Mouse (Mus musculus) monocyte, adult 5-6 weeks (primary cell): ENCODE measurements around the gene Zfp865. TPM values are rescaled to one million over a fixed set of nuclear protein-coding genes. Genes with fewer than 3 reads are reported as not detected.
A peak's percentile ranks its signal among the peaks of the same experiment; 100 is the strongest.
"Not testable (repeated sequence)": the region's sequence is repeated elsewhere in the genome, so short reads cannot be mapped to it uniquely, and the experiment has no call there.

Source experiments
- ATAC-seq: fragments of 153-309, 156-312 bp; replicated peaks from 2 replicates; pipeline ENCODE4 v1.8.0; 2017; ENCODE audit warnings: mild to moderate bottlenecking; ENCODE audit not compliant: low TSS enrichment, insufficient number of reproducible peaks, severe bottlenecking, poor library complexity, low FRiP score
- total RNA-seq: library from RNA; stranded (forward); fragments of 200-1000, 200-491, 200-594 nt; gene quantifications from 3 replicates; pipeline ENCODE4 v1.2.3, GENCODE M21; 2017

Zfp865 gene
- total RNA-seq, result 20.1 to 30.4 TPM (median 22.9 TPM) in 3 replicates

DNA sequence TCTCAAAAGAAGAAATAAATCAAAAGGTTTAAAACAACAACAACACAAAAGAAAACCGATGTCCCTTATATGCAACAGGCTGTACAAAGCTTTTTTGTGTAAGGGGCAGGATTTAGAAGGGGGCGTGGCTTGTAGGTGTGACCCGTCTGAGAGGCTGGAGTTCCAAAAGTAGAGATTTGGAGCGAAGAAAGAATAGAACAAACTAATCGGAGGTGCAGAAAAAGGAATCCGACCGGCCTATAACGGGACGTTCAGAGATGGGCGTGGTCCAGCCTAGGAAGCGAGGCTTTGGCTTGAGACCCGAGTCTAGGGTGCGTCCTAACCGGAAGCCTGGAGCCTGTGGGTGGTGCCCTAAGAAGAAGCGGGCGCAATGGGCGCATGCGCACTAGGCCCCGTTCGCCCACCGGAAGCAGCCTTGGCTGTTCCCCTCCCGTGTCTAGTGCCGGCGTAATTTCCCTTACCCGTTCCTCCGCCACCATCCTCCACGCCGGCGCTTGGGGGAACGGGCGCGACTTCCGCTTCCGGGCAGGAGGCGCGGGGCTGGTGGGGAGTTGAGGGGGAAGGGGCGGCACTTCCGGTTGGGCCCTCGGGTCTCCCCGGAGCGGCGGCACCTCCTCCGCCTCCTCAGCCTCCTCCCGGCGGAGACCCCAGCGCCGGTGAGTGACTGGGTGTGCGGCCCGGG lies at the start of gene Zfp865, which contains the start of gene Ccdc106:
Zfp865 (plus strand) TSS at position 377 of the 682 bp plus-strand sequence.
Ccdc106 (plus strand) TSS at position 554 of the 682 bp plus-strand sequence.
- ATAC-seq, result peak; percentile 88

DNA sequence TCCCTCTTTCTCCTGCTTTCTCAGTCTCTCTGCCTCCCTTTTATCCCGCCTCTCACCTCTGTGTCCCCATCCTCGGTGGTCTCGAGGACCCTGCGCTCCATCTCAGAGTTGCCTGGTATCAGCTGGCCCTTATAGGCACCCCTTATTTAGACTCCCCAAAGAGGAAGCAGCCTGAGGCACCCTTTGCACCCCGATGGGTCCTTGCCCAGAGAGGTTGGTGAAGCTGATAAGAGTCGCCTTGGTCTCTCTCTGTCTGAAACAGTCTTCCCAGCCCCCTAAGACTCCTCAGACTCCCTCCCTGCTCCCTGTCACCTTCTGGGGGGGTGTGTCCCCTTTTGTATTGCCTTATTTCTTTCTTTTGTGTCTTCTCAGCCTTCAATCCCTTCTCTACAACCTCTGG lies 49.1 kb upstream of the Zfp865 start, which contains the start of gene Sbk3:
Sbk3 (minus strand) TSS at position 101 of the 400 bp plus-strand sequence.
- ATAC-seq, result no peak

DNA sequence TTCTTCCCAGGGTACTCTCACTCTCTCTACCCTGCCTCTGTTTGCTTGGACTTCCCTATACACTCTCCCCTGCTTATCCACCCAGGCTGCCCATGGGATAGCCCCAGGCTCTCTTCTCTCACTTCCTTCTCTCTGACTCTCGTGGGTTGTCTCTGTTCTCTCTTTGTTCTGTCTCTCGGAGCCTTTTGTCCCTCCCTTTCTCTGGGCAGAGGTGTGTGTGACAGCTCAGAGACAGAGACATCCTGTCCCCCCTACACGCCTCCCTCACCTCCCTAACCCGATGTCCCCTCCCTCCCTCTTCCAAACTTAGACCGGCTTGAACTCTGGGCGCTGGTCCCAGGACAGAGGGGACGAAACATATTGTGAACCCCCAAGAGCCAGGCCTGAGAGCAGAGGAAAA lies 48.5 kb upstream of the Zfp865 start:
- no peak for ATAC-seq

DNA sequence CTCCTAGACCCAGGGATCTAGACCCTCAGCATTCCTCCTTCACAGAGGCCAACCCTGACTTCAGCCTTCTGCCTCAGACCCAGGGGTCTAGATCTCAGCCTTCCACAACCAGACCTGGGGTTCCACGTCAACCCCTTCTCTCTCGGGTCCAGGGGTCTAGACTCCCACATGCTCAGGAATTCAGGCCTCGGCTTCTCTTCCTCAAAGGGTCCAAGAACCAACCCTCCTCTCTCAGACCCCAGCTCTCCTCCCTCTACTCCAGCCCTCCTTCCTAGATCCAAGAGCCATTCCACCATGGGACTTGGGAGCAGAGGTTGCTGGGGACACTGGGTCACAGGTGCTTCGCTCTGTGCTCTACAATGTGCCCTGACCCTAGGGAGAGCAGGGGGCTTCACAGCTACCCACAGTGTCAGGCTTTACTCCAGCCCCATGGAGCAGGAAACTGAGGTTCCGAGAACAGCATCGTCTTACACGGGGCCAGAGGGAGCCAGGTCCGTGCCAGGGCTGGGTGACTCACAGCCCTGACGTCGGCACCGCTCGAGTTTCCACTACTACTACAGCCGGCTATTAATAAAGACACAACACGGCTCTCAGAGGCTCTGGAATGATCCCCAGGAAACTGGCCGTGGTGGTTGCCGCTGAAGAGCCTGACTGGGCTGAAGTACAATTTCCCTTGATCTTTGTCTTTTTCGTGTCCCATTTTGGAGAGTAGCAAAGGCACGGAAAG lies 47.7 kb upstream of the Zfp865 start:
- no peak for ATAC-seq

DNA sequence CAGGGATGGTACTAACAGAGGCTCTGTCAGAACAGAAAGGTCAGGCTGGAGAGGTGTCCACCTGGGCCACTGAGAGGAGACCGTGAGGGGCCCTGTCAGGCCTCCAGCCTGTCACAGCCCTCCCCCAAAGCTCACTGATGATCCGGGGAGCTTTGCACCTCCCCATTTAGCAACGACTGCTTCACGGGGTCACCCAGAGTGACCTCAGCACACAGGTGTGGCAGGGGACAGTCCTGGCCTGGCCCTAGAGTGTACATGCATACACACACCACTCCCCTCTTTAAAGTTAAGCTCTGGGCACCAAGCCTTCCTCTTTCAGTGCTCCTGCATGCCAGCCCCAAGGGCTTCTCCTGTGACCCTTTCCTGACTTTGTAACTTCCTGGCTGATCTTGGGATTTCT lies 44.7 kb upstream of the Zfp865 start:
- no peak for ATAC-seq

DNA sequence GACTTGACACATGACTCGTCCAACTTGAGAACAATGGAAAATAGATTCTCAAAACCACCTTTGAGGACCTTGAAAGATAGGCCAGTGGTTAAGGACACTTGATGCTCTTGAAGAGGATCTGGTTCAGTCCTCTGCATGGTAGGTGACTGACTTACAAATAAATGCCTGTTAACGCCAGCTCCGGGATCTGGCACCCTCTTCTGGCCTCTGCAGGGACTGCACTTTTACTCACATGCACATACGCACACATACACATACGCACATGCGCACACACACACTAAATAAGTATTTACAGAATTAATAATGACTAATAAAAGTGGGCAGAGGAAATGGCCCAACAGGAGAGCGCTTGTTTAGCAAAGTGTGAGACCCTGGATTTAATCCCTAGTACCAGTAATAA lies 43.3 kb upstream of the Zfp865 start:
- no peak for ATAC-seq

DNA sequence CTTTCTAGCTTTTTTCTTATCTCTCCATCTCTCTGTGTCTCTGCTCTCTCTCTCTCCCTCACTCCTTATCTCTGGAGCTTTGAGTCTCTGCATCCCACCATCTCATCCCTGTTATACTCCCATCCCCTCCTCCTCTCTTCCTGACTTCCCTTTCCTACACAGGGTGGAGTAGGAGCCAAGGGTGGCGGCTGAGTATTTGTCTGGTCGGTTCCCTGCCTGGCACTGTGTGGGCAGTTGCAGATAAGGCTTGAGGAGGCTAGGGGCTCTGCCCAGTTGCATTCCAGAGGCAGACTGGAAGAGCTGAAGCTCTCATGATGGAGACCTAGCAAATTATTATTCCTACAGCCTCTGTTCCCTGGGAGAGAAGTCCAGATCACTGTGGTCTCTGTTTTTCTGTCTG lies 31.9 kb upstream of the Zfp865 start:
- no peak for ATAC-seq

DNA sequence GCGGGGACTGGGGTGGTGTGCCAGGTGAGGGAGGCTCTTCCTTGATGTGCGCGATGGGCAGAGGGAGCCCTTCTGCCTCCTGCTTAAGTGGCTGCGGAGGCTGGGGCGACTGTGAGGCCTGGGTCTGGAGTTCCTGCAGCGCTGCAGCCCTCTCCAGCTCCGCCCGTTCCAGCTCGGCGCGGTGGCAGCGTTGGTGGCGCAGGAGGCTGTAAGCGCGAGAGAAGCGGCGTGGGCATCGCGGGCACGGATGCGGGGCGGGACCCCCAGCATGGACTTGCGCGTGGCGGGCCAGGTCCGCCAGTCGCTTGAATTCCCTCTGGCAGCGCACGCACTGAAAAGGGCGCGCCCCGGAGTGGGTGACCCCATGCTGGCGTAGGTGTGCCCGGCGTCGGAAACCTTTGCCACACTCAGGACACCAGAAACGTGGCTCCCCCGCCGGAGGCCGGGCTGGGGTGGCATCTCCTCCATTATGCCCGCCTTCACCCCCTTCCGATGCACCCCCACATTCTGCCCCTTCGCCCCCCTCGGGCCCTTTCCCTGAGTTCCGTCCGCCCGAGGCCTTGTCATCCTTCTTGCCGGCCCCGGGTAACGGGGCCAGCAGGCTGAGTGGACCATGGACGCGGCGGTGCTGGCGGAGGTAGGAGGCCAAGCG lies 26.7 kb upstream of the Zfp865 start:
- no peak for ATAC-seq

DNA sequence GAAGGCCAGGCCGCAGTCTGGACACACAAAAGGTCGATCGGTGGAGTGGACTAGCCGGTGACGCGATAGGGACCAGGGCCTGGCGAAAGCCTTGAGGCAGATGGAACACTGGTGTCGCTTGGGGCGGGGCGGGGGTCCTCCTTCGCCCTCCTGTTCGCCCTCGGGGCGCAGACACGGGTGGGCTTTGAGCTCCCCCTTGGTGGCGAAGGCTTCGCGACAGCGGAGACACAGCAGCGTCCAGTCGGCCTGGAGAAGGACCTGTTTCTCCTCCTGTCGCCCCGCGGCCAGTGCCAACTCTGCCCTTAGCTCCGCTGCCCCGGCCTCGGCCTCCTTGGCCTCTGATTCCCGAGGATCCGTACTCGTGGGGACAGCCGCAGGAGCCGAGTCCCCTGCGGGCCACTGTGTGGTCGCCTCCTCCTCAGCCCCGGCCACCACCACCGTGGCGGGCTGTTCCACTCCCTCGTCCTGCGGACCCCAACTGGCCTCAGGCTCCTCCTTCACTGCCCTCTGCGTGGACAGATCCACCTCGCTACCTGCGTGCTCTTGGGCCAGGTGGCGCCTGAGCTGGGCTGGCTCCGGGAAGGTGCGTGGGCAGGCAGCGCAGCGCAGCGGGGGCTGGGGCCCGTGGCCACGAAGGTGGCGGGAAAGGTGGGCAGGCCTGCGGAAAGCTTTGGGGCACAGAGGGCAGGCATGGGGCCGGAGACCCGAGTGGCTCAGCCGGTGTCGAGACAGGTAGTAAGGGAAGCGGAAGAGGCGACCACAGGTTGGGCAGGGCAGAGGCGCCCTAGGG lies 26.0 kb upstream of the Zfp865 start:
- ATAC-seq, result no peak

DNA sequence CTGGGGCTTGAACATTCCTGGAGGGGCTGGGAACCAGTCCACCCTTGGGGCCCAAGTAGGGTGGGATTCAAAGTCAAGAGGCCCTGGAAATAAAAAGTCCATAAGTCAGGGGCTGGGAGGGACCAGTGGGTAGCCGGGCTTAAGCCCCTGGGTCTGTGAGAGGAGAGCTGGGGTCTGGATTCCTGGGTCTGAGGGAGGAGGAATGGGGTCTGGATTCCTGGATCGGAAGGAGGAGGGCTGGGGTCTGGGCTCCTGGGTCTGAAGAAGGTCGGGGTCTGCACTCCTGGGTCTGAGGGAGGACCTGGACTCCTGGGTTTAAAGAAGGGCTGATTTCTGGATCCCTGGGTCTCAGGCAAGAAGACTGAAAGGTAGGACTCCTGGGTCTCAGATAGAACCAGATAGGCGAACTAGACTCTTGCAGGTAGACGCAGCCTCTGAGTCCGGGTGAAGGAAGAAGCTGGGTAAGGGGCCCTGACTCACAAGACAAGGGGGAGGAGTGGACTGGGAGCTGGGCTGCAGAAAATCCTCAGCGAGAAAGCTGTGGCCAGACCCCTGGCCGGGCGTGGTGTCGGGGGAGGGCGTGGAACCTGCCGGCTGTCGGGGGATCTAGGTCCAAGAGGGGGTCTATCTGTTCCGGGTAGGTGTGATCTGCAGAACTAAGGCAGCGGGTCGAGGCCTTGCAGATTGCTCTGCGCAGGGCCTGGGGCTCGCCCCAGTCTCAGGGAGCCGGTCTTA lies 24.7 kb upstream of the Zfp865 start:
- ATAC-seq, result no peak

DNA sequence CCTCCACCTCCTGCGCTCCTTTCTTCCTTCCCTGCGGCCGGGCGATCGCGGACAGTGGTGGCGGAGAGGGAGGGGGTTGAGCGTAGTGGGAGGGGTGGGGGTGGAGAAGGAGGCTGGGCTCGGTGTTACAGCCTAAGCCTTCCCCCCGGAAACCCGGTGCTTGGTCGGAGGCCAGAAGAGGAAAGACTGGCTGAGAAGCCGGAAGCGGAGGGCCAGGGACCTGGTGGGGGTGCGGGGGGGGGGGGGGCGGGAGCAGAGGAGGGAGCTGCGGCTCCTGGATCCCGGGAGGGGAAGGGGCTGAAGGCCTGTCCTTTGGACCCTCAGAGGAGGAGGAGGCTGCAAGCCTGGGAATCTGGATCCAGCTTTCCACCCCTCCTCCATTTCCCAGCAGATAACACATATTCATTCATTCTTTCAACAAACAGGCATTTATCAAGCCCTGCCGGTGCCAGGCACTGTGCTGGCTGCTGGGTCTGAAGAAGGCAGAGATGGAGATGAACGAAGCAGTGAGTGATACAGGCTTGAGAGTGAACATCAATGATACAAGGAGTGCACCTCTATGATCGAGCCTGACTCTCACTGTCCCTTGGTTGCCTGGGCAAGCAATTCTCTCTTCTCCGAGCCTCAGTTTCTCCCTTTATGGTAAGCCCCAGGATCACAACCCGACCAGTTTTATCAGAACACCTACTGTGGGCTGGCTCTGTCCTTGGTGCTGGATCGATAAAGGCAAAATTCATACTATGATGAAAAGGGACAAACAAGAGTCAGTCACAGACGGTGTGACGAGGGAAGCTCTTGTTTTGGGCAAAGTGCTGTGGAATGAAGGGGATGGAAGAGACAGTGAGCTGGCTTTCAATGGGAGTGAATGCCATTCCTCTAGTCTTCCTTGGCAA lies 23.9 kb upstream of the Zfp865 start, which contains the start of gene Zfp579:
Zfp579 (minus strand) TSS at position 156 of the 893 bp plus-strand sequence.
- peak; percentile 57 for ATAC-seq

DNA sequence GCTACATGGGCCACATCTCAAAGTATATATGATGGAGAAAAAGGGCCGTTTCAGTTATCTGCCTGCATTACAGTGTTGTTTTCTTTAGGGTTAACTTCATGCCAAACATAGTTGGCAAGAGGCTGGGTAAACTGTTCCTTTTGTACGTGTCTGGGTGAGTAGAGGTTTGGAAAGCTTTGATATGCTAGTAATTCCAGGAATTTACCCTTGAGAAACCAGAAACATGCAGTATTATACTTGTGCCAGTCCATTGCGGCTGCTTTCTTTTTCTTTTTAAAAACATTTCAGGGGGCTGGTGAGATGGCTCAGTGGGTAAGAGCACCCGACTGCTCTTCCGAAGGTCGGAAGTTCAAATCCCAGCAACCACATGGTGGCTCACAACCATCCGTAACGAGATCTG lies 23.2 kb upstream of the Zfp865 start:
- ATAC-seq, result no peak

DNA sequence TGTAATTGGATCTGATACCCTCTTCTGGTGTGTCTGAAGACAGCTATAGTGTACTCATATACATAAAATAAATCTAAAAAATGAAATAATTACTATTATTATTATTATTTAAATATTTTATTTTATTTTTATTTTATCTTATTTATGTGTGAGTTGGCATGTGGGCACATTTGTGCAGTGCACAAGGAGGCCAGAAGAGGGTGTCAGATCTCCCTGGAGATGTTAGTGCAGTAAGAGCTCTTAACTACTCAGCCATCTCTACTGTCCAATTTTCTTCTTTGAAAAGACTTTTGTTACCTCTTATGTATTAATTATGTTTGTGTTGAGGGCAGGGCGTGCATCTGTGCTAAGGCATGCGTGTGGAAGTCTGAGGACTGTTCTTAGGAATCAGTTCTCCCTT lies 20.3 kb upstream of the Zfp865 start:
- ATAC-seq, result no peak

DNA sequence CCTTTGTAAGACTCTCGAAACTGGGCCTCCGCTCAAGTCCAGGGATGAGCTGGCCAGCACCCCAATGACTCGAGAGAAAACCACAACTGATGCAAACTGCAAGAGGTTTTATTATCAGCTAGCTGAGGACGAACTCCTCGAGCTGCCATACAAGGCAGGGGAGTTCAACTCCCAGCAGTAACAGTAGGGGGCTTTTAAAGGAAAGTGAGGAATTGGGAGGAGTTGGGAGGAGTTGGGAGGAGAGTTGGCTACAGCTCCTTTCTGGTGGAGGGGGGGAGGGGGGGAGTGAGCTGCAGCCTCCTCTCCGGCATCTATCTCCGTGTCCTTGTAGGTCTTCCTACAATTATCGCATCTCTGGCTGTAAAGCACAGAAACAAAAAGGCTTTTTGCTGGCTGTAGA lies 17.3 kb upstream of the Zfp865 start:
- ATAC-seq, result not testable (repeated sequence)

DNA sequence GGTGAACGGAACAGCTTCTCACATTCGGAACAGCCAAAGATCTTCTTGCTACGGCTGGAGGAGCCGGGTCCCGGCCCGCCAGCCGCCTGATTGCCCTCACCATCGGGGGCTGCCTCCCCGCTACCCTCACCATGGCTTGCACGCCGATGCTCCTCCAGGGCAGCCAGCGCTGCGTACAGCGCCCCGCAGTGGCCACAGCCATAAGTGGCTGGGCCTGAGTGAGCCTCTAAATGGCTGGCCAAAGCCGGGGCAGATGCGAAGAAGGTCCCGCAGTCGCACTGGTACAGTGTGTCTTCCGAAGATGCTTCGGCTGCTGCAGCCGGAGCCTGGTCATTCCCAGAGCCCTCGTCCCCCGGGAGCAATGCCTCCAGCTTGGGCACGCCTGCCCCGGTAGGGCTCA lies 11.9 kb upstream of the Zfp865 start:
- no peak for ATAC-seq

DNA sequence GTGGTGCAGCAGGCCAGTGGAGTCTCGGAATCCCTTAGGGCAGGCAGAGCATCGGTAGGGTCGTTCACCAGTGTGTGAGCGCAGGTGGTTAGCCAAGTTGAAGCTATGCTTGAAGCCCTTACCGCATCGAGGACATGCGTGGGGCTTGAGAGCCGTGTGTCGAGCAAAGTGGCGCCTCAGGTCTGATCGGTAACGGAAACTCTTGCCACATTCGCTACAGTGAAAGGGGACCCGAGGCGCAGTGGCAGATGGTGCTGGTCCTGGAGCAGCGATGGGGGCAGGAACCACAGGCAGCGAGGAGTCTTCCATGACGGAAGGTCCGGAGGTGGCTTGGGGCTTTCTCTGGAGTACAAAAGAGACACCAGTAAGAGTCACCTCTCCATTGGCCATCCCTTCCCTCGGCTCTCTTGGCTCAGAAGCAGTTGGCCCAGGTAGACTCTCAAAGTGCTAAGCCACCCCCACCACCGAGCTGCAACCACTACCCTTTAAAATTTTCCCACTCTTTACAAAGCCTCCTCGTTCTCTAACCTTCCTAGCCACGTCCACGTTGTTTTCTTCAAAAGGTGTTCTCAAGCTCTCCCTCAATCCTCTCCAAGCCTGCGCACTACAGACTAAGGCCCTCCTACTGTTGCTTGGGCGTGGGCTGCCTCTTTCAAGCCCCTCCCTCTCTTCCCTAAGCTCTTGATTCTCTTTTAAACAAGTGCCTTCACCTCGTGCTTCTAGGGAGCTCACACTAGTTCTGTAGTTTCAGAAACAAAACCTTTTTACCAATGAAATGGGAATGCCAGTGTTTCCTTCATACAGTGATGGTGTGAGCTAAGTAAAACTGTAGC lies 7.3 kb upstream of the Zfp865 start:
- ATAC-seq, result no peak
